Mouse (Mus musculus) erythroblast, embryonic 14.5 days (primary cell): ENCODE measurements at regions not wholly inside any gene's neighbourhood (a gene's known extent, or its start where the extent isn't known, plus 50 kb on each side); places are given as distances from the start of the nearest gene placed in this dataset.

Source experiments
- GATA1 ChIP-seq: IDR thresholded peaks from 2 replicates; pipeline ENCODE4 v1.6.1; 2012; ENCODE audit warnings: low read length, inconsistent platforms, mixed read lengths
- TAL1 ChIP-seq: IDR thresholded peaks from 3 replicates; pipeline ENCODE4 v1.6.1; 2012; ENCODE audit warnings: low read length, inconsistent platforms, mixed read lengths

DNA sequence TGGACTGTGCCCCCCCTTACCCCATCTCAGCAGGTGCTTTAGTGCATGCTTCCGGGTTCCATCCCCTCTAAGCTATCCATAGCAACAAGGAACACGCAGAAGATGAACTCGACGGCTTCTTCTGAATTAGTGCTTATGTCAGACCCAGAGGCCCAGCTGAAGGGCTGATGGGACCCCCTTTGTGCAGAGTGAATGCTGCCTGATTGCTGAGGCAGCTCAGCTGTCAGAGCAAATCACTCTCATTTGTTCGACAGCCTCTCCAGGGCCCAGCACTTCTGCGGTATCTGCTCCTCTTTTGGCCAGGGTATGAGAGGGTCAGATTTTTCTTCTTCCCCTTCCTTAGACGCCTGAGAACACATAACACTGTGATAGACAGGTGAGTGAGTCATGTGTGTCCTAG lies 89.2 kb upstream of the Chd2 start:
- no peak for TF ChIP-seq GATA1
- no peak for TF ChIP-seq TAL1
